Mouse (Mus musculus) ovary, postnatal 10 days (tissue): ENCODE measurements around the gene Gnas.
"Not testable (repeated sequence)": the region's sequence is repeated elsewhere in the genome, so short reads cannot be mapped to it uniquely, and the experiment has no call there.

Experiments
- DNase-seq: peaks from one replicate; pipeline ENCODE4 v3.0.0; 2022; ENCODE audit warnings: low spot score

Gene Gnas

GRCm38 (mm10) chr2:174295175-174295899, 11.2 kb downstream of the Gnas start:
- DNase-seq = peak; percentile 46

- DNase-seq = no peak
Measured at GRCm38 (mm10) chr2:174295900-174296465, 11.9 kb downstream of the Gnas start.

- DNase-seq = no peak
Measured at GRCm38 (mm10) chr2:174297086-174297571, 13.0 kb downstream of the Gnas start.

GRCm38 (mm10) chr2:174297851-174298250, 13.7 kb downstream of the Gnas start:
- DNase-seq = no peak

- DNase-seq = no peak
Measured at GRCm38 (mm10) chr2:174298471-174298870, 14.4 kb downstream of the Gnas start.

GRCm38 (mm10) chr2:174299091-174299770, 15.1 kb downstream of the Gnas start:
- no peak for DNase-seq

GRCm38 (mm10) chr2:174299771-174300160, 15.6 kb downstream of the Gnas start:
- no peak for DNase-seq

- no peak for DNase-seq
Measured at GRCm38 (mm10) chr2:174300186-174300585, 16.1 kb downstream of the Gnas start.

- no peak for DNase-seq
Measured at GRCm38 (mm10) chr2:174300666-174301065, 16.5 kb downstream of the Gnas start.

- no peak for DNase-seq
Measured at GRCm38 (mm10) chr2:174302526-174302925, 18.4 kb downstream of the Gnas start.

GRCm38 (mm10) chr2:174305646-174306045, 21.5 kb downstream of the Gnas start:
- no peak for DNase-seq

- DNase-seq = no peak
Measured at GRCm38 (mm10) chr2:174307903-174308302, 23.8 kb downstream of the Gnas start.

GRCm38 (mm10) chr2:174310913-174311514, 26.9 kb downstream of the Gnas start:
- DNase-seq = no peak

GRCm38 (mm10) chr2:174311613-174312012, 27.5 kb downstream of the Gnas start:
- no peak for DNase-seq

GRCm38 (mm10) chr2:174312118-174312647, 28.1 kb downstream of the Gnas start:
- DNase-seq = peak; percentile 59

GRCm38 (mm10) chr2:174312661-174313060, 28.5 kb downstream of the Gnas start:
- no peak for DNase-seq

GRCm38 (mm10) chr2:174315445-174315844, 31.3 kb downstream of the Gnas start:
- not testable (repeated sequence) for DNase-seq

- DNase-seq = no peak
Measured at GRCm38 (mm10) chr2:174316661-174317060, 32.5 kb downstream of the Gnas start.

- no peak for DNase-seq
Measured at GRCm38 (mm10) chr2:174325989-174326388, 41.9 kb downstream of the Gnas start.

- no peak for DNase-seq
Measured at GRCm38 (mm10) chr2:174326481-174326880, 42.4 kb downstream of the Gnas start.

GRCm38 (mm10) chr2:174327295-174327981, 43.3 kb downstream of the Gnas start:
- no peak for DNase-seq
